Mouse (Mus musculus) forebrain, postnatal 0 days (tissue): ENCODE results near the gene Ksr2. TPM values are rescaled to one million over a fixed set of nuclear protein-coding genes. Genes with fewer than 3 reads are reported as not detected.
"Not testable (repeated sequence)": the region's sequence is repeated elsewhere in the genome, so short reads cannot be mapped to it uniquely, and the experiment has no call there.

Experiments
- ATAC-seq: fragments of 200-750 bp; cut with Nextera tagmentation; 2 replicates; pipeline ENCODE4 v1.8.0; 2017; ENCODE audit warnings: mild to moderate bottlenecking, moderate library complexity
- DNase-seq: peaks from one replicate; pipeline ENCODE4 v3.0.0-alpha.2; 2015
- H3K27ac ChIP-seq: fragments of 300-500 bp; sonication (generic); 2 replicates; pipeline ENCODE4 v1.5.1; 2014; ENCODE audit warnings: low read depth, mild to moderate bottlenecking, antibody characterized with exemption, low read length, moderate library complexity, mixed read lengths
- H3K27me3 ChIP-seq: fragments of 300-500 bp; sonication (generic); 2 replicates; pipeline ENCODE4 v1.6.1; 2014; ENCODE audit warnings: mild to moderate bottlenecking, low read length, mixed read lengths; ENCODE audit not compliant: insufficient read depth
- H3K36me3 ChIP-seq: fragments of 300-500 bp; sonication (generic); 2 replicates; pipeline ENCODE4 v1.6.1; 2014; ENCODE audit warnings: mild to moderate bottlenecking, moderate library complexity; ENCODE audit not compliant: insufficient read depth
- H3K4me1 ChIP-seq: fragments of 300-500 bp; sonication (generic); 2 replicates; pipeline ENCODE4 v1.6.1; 2014; ENCODE audit warnings: antibody characterized with exemption; ENCODE audit not compliant: insufficient read depth
- H3K4me2 ChIP-seq: fragments of 300-500 bp; sonication (generic); 2 replicates; pipeline ENCODE4 v1.6.1; 2014; ENCODE audit warnings: low read depth, mild to moderate bottlenecking, moderate library complexity
- H3K4me3 ChIP-seq: fragments of 300-500 bp; sonication (generic); 2 replicates; pipeline ENCODE4 v1.5.1; 2014; ENCODE audit warnings: low read depth, low read length, mixed read lengths
- H3K9ac ChIP-seq: fragments of 300-500 bp; sonication (generic); 2 replicates; pipeline ENCODE4 v1.6.1; 2014; ENCODE audit warnings: mild to moderate bottlenecking
- H3K9me3 ChIP-seq: fragments of 300-500 bp; sonication (generic); 2 replicates; pipeline ENCODE4 v1.6.1; 2016; ENCODE audit warnings: low read length
- CTCF ChIP-seq: sonication (generic); IDR thresholded peaks from 2 replicates; pipeline ENCODE4 v1.5.1; 2016; ENCODE audit warnings: antibody characterized with exemption, control low read depth, low read depth
- WGBS: fragments of 180-500 bp; shearing (Covaris S2); extraction: QIAGEN DNeasy Blood & Tissue Kit; methylation state at CpG from one replicate; pipeline ENCODE4 v1.1.7; 2014; 5-methylcytosine and 5-hydroxymethylcytosine counted together
- polyA plus RNA-seq: library from polyadenylated mRNA; unstranded; fragments of >200 nt; fragmentation: Nextera tagmentation; extraction: Ambion mirVana; gene quantifications from 2 replicates; pipeline ENCODE4 v1.2.1, GENCODE M21; 2015
- total RNA-seq: library from RNA; depleted of rRNA; stranded (reverse); fragments of >200 nt; gene quantifications from 2 replicates; pipeline ENCODE4 v1.2.3, GENCODE M21; 2014

Ksr2 gene
- total and polyA plus RNA-seq, 2 experiments from 2014 or later, result 5.4 to 9.2 TPM

- no peaks in the 10 kb centered on the region for H3K9me3 ChIP-seq
- no peak overlapping the region for H3K27ac ChIP-seq
- 0 out of 2 replicates have a peak overlapping the region, but pooled peaks have one; percentile 8 for H3K4me2 ChIP-seq
- no peaks in the 10 kb centered on the region for H3K36me3 ChIP-seq
- ATAC-seq, result peak; percentile 71
- TF ChIP-seq CTCF, result no peak
- H3K4me1 ChIP-seq, result no peaks in the 10 kb centered on the region
- peak; percentile 26 for DNase-seq
- no peaks in the 10 kb centered on the region for H3K27me3 ChIP-seq
- WGBS, result 29% methylated on average over 19 of the region's 19 CpGs
- H3K9ac ChIP-seq, result no peak overlapping the region
- H3K4me3 ChIP-seq, result no peak overlapping the region
Measured at GRCm38 (mm10) chr5:117593273-117593672, 179.5 kb downstream of the Ksr2 start.

- Histone ChIP-seq H3K27me3 (no peaks in the 10 kb centered on the region), H3K36me3 (no peaks in the 10 kb centered on the region), H3K4me2 (no peak overlapping the region), H3K27ac (no peak overlapping the region), H3K9me3 (no peaks in the 10 kb centered on the region), H3K9ac (no peak overlapping the region), H3K4me3 (no peak overlapping the region), H3K4me1 (no peaks in the 10 kb centered on the region)
- no peak for TF ChIP-seq CTCF
- WGBS, result 74% methylated on average over 3 of the region's 3 CpGs
- DNase-seq (peak; percentile 31), ATAC-seq (no peak)
Measured at GRCm38 (mm10) chr5:117596803-117597202, 183.0 kb downstream of the Ksr2 start.

GRCm38 (mm10) chr5:117602026-117602425, 188.2 kb downstream of the Ksr2 start:
- Histone ChIP-seq H3K9ac (no peak overlapping the region), H3K4me3 (no peak overlapping the region), H3K9me3 (no peaks in the 10 kb centered on the region), H3K27ac (no peak overlapping the region), H3K4me1 (no peaks in the 10 kb centered on the region), H3K36me3 (no peaks in the 10 kb centered on the region), H3K27me3 (no peaks in the 10 kb centered on the region), H3K4me2 (no peak overlapping the region)
- DNase-seq, result no peak
- ATAC-seq, result no peak
- 63% methylated on average over 9 of the region's 9 CpGs for WGBS
- no peak for TF ChIP-seq CTCF

GRCm38 (mm10) chr5:117607761-117608309, 194.0 kb downstream of the Ksr2 start:
- Histone ChIP-seq H3K36me3 (no peaks in the 10 kb centered on the region), H3K4me3 (no peak overlapping the region), H3K4me2 (no peak overlapping the region), H3K27me3 (no peaks in the 10 kb centered on the region), H3K9me3 (no peaks in the 10 kb centered on the region), H3K27ac (0 out of 2 replicates have a peak overlapping the region, but pooled peaks have one; percentile 9), H3K4me1 (0 out of 2 replicates have a peak, but pooled peaks cover 3% of the 10 kb centered on the region), H3K9ac (no peak overlapping the region)
- peak; percentile 45 for ATAC-seq
- 50% methylated on average over 15 of the region's 15 CpGs for WGBS
- no peak for TF ChIP-seq CTCF
- peak; percentile 37 for DNase-seq

- WGBS, result 35% methylated on average over 5 of the region's 5 CpGs
- ATAC-seq, result no peak; the same call in 1 of the 2 replicates
- Histone ChIP-seq H3K36me3 (no peaks in the 10 kb centered on the region), H3K27me3 (no peaks in the 10 kb centered on the region), H3K4me1 (no peaks in the 10 kb centered on the region), H3K9me3 (no peaks in the 10 kb centered on the region), H3K4me3 (no peak overlapping the region), H3K27ac (no peak overlapping the region), H3K9ac (no peak overlapping the region), H3K4me2 (no peak overlapping the region)
- peak; percentile 62 for TF ChIP-seq CTCF
- peak; percentile 72 for DNase-seq
Measured at GRCm38 (mm10) chr5:117614331-117615024, 200.7 kb downstream of the Ksr2 start.

- Histone ChIP-seq H3K4me1 (no peaks in the 10 kb centered on the region), H3K27me3 (no peaks in the 10 kb centered on the region), H3K9ac (no peak overlapping the region), H3K27ac (no peak overlapping the region), H3K4me2 (no peak overlapping the region), H3K36me3 (no peaks in the 10 kb centered on the region), H3K4me3 (no peak overlapping the region), H3K9me3 (no peaks in the 10 kb centered on the region)
- DNase-seq (no peak), ATAC-seq (no peak)
- TF ChIP-seq CTCF, result no peak
- WGBS, result 89% methylated on average over 4 of the region's 4 CpGs
Measured at GRCm38 (mm10) chr5:117620292-117620691, 206.5 kb downstream of the Ksr2 start.

- ATAC-seq, result no peak
- Histone ChIP-seq H3K4me3 (no peak overlapping the region), H3K27me3 (no peaks in the 10 kb centered on the region), H3K4me1 (no peaks in the 10 kb centered on the region), H3K9ac (no peak overlapping the region), H3K36me3 (no peaks in the 10 kb centered on the region), H3K27ac (no peak overlapping the region), H3K9me3 (no peaks in the 10 kb centered on the region), H3K4me2 (no peak overlapping the region)
- WGBS, result 44% methylated on average over 12 of the region's 12 CpGs
- DNase-seq, result no peak
- TF ChIP-seq CTCF, result no peak
Measured at GRCm38 (mm10) chr5:117622221-117622620, 208.4 kb downstream of the Ksr2 start.

- not testable (repeated sequence) for H3K4me1 ChIP-seq, H3K4me3 ChIP-seq, H3K4me2 ChIP-seq, H3K27me3 ChIP-seq, H3K9ac ChIP-seq, ATAC-seq, H3K9me3 ChIP-seq, H3K36me3 ChIP-seq, H3K27ac ChIP-seq, DNase-seq
- WGBS, result 95% methylated on average over 4 of the region's 4 CpGs
Measured at GRCm38 (mm10) chr5:117623206-117623605, 209.4 kb downstream of the Ksr2 start.
